Mouse (Mus musculus) left cerebral cortex, adult 8-10 months (tissue): ENCODE measurements around the gene Tarbp2. TPM values are rescaled to one million over a fixed set of nuclear protein-coding genes. Genes with fewer than 3 reads are reported as not detected.

Source experiments
- DNase-seq, 2 experiments: peaks; one replicate each; pipeline ENCODE4 v3.0.0; 2022; ENCODE audit warnings: low spot score in 2 of 2
- total RNA-seq, 4 experiments: library from RNA; stranded (reverse); gene quantifications; 2 replicates each; pipeline ENCODE4 v1.2.4; 2022

Tarbp2 gene
- 10 to 100 TPM; 30.3 to 37.4 (median 35.2) TPM for total RNA-seq

- DNase-seq: peak; percentile 98 to 100
These were observed at the start of gene Tarbp2 for GRCm38 (mm10) chr15:102517976-102518858. Gene Tarbp2, plus strand, starts transcription at chr15:102518192.

GRCm38 (mm10) chr15:102468675-102469370, 49.2 kb upstream of the Tarbp2 start:
- DNase-seq: no peak

GRCm38 (mm10) chr15:102470183-102470604, 47.8 kb upstream of the Tarbp2 start, which contains the start of gene Pcbp2:
Gene Pcbp2, plus strand, starts transcription at chr15:102470539.
- peak; percentile 80 to 96 for DNase-seq

GRCm38 (mm10) chr15:102470605-102471294, 47.2 kb upstream of the Tarbp2 start:
- peak; percentile 67 to 78 for DNase-seq

- DNase-seq: no peak
These were observed 46.7 kb upstream of the Tarbp2 start for GRCm38 (mm10) chr15:102471295-102471645.

- DNase-seq: no peak
These were observed 46.3 kb upstream of the Tarbp2 start for GRCm38 (mm10) chr15:102471727-102472126.

GRCm38 (mm10) chr15:102473246-102473645, 44.7 kb upstream of the Tarbp2 start:
- DNase-seq: no peak

GRCm38 (mm10) chr15:102474520-102474919, 43.5 kb upstream of the Tarbp2 start:
- no peak for DNase-seq

GRCm38 (mm10) chr15:102483136-102483535, 34.9 kb upstream of the Tarbp2 start:
- no peak for DNase-seq

GRCm38 (mm10) chr15:102485853-102486252, 32.1 kb upstream of the Tarbp2 start:
- no peak for DNase-seq

- no peak for DNase-seq
These were observed 30.3 kb upstream of the Tarbp2 start for GRCm38 (mm10) chr15:102487664-102488063.

GRCm38 (mm10) chr15:102498322-102498721, 19.7 kb upstream of the Tarbp2 start:
- no peak for DNase-seq

- no peak for DNase-seq
These were observed 18.6 kb upstream of the Tarbp2 start for GRCm38 (mm10) chr15:102499370-102499769.

GRCm38 (mm10) chr15:102499851-102500250, 18.1 kb upstream of the Tarbp2 start:
- DNase-seq: no peak

- no peak for DNase-seq
These were observed 17.5 kb upstream of the Tarbp2 start for GRCm38 (mm10) chr15:102500479-102500878.

- DNase-seq: no peak
These were observed 16.7 kb upstream of the Tarbp2 start for GRCm38 (mm10) chr15:102501084-102501814.

- DNase-seq: no peak
These were observed 15.6 kb upstream of the Tarbp2 start for GRCm38 (mm10) chr15:102502254-102502840.

- no peak for DNase-seq
These were observed 14.5 kb upstream of the Tarbp2 start, which contains the start of gene Gm10337 for GRCm38 (mm10) chr15:102503447-102503846. Gene Gm10337, plus strand, starts transcription at chr15:102503722.

- no peak for DNase-seq
These were observed 13.8 kb upstream of the Tarbp2 start for GRCm38 (mm10) chr15:102503924-102504782.
